Mouse (Mus musculus) CD4-positive, CD25-positive, alpha-beta regulatory T cell, adult 4 months (primary cell): ENCODE data around the gene Glp2r. TPM values are rescaled to one million over a fixed set of nuclear protein-coding genes. Genes with fewer than 3 reads are reported as not detected.

ENCODE experiments used
- ATAC-seq: one replicate; pipeline ENCODE4 v1.8.0; 2017
- polyA plus RNA-seq, 2 experiments: library from polyadenylated mRNA; unstranded; fragments of 100-300 nt; shearing (Covaris generic); gene quantifications; one replicate each; pipeline ENCODE4 v1.2.1; 2017

The Glp2r gene
- polyA plus RNA-seq, 2 experiments from 2014 or later = not detected

DNA sequence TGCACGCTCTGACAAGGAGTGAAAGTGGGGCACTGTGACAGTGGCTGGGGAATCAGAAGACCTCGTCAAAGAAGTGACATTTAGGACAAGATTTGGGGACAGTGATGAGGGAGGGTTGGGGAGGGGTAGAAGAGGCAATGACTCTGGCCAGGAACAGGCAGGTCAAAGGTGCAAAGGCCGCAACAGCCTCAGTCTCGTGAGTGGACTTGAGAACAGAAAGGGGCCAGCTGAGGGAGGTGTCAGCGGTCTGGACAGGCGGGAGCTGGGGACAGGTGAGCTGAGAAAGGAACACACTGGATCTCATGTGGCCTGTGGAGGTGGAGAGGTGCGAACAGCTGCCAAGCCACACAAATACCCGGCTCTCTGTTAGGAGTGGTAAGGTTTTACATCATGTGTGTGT, 138.0 kb downstream of the Glp2r start:
- ATAC-seq = no peak

DNA sequence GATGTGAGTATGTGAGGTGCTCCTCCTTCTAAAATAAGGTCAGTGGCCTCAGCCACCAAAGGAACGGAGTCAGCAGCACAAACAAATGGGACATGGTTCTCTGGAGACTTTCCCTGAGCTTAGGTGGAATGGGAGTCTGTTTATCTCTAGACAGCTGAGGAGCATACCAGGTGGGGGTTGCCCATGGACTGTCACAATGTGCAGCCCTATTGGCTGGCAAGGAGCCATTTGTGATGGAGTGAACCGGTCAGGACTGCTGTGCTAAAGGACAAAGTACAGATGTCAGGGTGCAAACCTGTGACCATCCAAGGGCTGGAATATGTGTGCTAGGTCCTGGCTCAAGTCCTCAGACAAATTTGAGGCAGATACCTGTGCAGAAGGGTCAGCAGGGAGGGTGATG, 142.4 kb downstream of the Glp2r start:
- ATAC-seq = no peak

DNA sequence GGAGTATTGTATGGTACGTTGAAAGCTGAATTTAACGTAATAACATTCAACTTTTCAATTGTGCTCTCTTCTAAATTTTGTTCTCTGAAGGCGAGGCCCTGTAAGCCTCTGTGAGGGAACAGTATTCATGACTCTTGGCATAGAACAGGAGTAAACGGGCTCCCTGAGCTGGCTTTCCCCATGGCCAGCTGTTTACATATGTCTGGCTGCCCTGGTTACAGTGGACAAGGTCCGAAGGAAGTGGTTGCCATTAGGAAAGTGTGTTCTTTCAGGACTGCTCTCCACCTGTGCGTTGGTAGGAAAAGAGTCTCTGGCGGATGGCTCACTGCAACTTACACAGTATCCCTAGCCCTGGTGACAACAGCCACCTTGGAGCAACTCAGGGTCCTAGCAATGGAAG, 143.8 kb downstream of the Glp2r start:
- no peak for ATAC-seq

DNA sequence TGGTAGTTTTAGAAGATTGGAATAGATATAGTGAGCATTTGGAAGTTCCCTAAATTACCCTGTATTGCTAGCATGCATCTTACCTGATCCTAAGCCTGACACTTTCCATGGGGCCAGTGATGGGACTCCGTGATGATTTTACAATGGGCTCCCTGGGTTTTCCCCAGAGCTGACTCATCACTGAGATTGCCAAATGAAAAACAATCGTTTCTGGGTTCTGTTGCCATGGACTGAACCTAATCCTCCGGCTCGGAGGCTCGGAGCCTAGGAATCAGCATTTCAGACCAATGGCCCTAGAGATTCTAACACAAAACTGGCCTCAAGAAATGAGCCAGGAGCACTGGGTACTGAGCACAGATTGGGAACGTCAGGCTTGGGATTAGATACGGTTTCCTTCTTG, 148.6 kb downstream of the Glp2r start:
- ATAC-seq = no peak

DNA sequence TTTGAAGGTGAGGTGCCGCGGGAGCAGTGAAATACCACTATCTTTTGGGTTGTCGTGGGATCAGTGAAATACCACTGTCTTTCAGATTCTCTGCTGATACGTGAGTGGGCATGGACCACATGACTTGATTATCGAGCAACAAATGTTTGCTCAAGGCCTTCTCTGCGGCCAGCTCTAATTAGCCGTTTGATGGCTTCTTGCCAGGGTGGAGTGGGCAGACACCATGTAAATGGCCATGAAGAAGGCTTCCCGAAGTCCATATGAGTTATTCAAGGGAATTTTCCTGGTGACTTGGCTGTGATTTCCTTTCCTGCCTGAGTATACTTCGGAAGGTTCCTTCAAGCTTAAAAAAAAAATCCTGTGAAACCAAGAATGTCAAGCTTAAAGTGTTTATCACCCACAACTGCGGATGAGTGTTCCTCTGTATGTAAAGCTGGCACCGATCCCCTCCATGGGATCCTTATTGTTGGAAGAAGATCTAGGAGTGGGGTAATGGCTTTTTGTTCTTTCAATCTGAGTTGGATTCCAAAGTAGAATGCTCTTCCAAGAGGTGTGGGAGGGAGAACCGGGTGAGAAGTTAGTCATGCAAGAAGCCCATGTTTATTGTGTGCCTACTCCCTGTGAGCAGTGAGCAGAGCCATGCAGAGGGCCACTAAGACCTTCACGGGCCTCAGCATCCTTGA, 154.3 kb downstream of the Glp2r start:
- ATAC-seq = no peak

DNA sequence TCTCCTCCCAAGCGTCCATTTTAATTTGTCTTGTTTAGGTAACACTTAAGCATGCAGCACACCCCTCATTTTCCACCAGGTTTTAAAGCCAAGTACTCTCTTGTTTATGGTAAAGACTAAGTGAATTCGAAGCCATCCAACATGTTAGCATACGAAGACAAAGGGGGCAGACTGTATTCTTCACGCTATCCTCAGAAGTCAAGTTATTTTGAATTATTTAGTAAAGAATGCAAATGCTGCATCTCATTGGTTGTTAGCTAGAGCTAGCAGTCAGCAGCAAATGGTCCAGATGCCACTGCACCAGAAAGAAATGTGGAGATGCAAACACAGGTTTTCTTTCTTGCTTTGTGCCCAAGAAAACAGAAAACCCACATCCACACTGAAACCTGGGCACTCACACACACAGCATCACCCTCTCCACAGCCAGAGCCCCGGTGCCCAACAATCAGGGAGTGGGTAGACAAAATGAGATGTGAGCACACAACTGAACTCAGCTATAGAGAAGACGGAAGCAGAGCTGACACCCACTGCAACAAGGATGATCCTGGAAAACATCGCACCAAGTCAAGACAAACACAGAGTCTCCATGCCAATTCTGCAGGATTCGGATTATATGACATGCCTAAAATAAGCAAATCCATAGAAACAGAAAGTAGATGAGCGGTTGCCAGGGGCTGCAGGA, 158.7 kb downstream of the Glp2r start:
- no peak for ATAC-seq

Other genes starting within 250 kb of the Glp2r start
- gene Rcvrn, start 75.8 kb downstream of the Glp2r start, polyA plus RNA-seq = not detected
- not detected for gene Gsg1l2, start 3.5 kb upstream of the Glp2r start, polyA plus RNA-seq
- not detected for gene Dhrs7c, start 27.0 kb upstream of the Glp2r start, polyA plus RNA-seq
- not detected for gene Usp43, start 151.0 kb upstream of the Glp2r start, polyA plus RNA-seq
- not detected for gene Cfap52, start 194.5 kb upstream of the Glp2r start, polyA plus RNA-seq
- 10 to 100 TPM; 51.2 to 57.7 TPM for gene Stx8, start 195.0 kb upstream of the Glp2r start, polyA plus RNA-seq